Mouse (Mus musculus) lung, postnatal 25 days (tissue): Measurements from ENCODE around the gene Ocrl.

Experiments used
- DNase-seq: peaks from one replicate; pipeline ENCODE4 v3.0.0; 2022; ENCODE audit warnings: low spot score

Gene Ocrl

GRCm38 (mm10) chrX:47912306-47912792 is at the start of gene Ocrl:
Ocrl (plus strand) TSS chrX:47912387.
- peak; percentile 59 for DNase-seq

- DNase-seq = peak; percentile 4
Observed at GRCm38 (mm10) chrX:47880052-47880451, 32.1 kb upstream of the Ocrl start.

- DNase-seq = no peak
Observed at GRCm38 (mm10) chrX:47882813-47883212, 29.4 kb upstream of the Ocrl start.

- no peak for DNase-seq
Observed at GRCm38 (mm10) chrX:47887401-47887800, 24.8 kb upstream of the Ocrl start.

GRCm38 (mm10) chrX:47891243-47891906 is 20.8 kb upstream of the Ocrl start:
- DNase-seq = no peak

- DNase-seq = no peak
Observed at GRCm38 (mm10) chrX:47891907-47892430, 20.2 kb upstream of the Ocrl start.

- DNase-seq = no peak
Observed at GRCm38 (mm10) chrX:47892431-47893024, 19.7 kb upstream of the Ocrl start, which contains the start of gene Smarca1. Smarca1 (minus strand) TSS chrX:47892974.

GRCm38 (mm10) chrX:47912904-47913542 is 836 bp downstream of the Ocrl start:
- peak; percentile 20 for DNase-seq

- no peak for DNase-seq
Observed at GRCm38 (mm10) chrX:47913543-47913938, 1.4 kb downstream of the Ocrl start.

GRCm38 (mm10) chrX:47916831-47917230 is 4.6 kb downstream of the Ocrl start:
- DNase-seq = no peak

GRCm38 (mm10) chrX:47920541-47920940 is 8.4 kb downstream of the Ocrl start:
- DNase-seq = no peak

- peak; percentile 14 for DNase-seq
Observed at GRCm38 (mm10) chrX:47927981-47928380, 15.8 kb downstream of the Ocrl start.

GRCm38 (mm10) chrX:47930449-47930848 is 18.3 kb downstream of the Ocrl start:
- DNase-seq = peak; percentile 59

- no peak for DNase-seq
Observed at GRCm38 (mm10) chrX:47934352-47934751, 22.2 kb downstream of the Ocrl start.

GRCm38 (mm10) chrX:47936885-47937284 is 24.7 kb downstream of the Ocrl start:
- no peak for DNase-seq

GRCm38 (mm10) chrX:47937740-47938139 is 25.6 kb downstream of the Ocrl start:
- no peak for DNase-seq

GRCm38 (mm10) chrX:47949729-47950128 is 37.5 kb downstream of the Ocrl start:
- DNase-seq = peak; percentile 15

- no peak for DNase-seq
Observed at GRCm38 (mm10) chrX:47962579-47962978, 50.4 kb downstream of the Ocrl start.

GRCm38 (mm10) chrX:47970371-47970770 is 58.2 kb downstream of the Ocrl start:
- no peak for DNase-seq

GRCm38 (mm10) chrX:47970864-47971263 is 58.7 kb downstream of the Ocrl start:
- no peak for DNase-seq

- no peak for DNase-seq
Observed at GRCm38 (mm10) chrX:47971366-47972128, 59.4 kb downstream of the Ocrl start.

GRCm38 (mm10) chrX:47976551-47976950 is 64.4 kb downstream of the Ocrl start:
- DNase-seq = peak; percentile 51
